Mouse (Mus musculus): ENCODE measurements around the gene Rogdi.

Gene Rogdi

DNA sequence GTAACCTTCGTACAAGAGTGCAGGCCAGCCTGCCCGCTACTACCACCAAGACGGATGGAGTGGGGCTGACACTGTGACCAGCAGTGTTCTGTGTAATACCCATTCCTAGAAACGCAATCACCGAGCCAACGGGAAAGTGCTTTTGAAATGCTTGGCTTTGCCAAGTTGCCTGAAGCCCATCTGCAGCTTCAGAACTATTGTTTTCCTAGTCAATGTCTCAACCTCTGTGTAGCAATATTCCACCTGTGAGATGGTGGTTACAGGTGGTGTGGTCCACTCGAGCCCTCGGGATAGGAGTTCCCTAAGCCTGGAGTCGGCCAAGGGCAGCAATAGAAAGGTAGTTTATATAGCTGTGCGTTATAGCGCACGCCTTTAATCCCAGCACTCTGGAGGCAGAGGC lies 28.6 kb downstream of the Rogdi start:
- no peak for DNase-seq

DNA sequence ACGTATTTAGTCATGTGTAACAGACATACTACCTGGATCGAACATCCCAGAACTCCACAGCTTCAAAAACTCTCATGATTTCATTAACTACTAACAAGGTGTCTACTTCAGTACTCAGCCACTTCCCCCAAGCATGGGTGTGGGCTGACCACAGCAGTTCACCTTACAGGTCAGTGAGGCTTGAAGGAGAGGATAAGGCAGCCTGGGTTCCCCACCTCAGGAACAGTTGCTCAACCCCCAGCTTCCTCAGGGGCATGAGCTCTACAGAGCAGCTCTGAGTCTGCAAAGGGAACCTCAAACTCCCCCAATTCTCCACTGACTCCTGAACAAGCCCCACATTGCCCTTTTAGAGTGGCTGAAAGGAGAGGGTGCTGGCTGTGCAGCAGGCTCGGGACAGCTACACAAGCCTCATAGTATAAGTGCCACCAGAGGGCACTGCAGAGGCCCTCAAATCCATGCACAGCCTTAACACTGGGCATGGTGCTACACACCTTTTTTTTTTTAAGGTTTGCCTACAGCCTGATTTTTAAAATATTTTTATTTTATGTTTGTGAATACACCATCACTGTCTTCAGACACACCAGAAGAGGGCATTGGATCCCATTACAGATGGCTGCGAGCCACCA lies 33.5 kb downstream of the Rogdi start:
- DNase-seq = peak; percentile 54 to 56

DNA sequence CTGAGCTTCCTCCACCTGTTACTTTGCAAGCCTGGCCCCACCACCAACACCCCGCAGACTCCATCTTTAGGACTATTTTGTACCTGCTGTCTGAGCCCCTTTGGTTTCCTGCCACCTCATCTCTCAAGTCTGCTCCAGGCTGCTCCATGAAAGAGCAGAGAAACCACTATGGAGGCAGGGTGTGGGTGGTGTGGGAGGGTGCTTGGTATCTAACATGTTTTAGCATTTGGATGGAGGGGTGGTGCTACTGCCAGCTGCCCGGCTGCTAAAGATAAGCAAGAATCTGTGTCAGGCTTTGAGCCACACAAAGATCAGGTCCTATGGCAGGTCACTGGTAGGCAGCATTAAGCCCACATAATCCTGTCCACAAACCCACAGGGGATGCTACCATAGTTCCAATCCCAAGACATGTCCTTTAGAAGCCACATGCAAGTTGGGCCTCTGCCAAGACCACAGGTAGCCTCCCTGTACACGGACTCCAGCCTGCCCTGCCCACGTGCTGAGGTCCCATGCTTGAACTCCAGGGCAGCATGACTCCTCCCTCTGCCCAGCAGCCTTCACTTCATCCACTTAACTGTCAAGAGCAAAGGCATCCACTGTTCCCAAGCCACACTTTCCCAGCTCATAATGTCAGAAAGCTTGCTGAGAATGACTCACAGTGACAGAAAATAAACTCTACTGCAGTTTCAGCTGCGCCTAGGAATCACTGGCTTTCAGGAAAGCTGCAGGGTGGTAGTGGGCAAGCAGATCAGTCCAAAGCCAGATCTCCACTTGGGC lies 34.9 kb downstream of the Rogdi start:
- DNase-seq = no peak

DNA sequence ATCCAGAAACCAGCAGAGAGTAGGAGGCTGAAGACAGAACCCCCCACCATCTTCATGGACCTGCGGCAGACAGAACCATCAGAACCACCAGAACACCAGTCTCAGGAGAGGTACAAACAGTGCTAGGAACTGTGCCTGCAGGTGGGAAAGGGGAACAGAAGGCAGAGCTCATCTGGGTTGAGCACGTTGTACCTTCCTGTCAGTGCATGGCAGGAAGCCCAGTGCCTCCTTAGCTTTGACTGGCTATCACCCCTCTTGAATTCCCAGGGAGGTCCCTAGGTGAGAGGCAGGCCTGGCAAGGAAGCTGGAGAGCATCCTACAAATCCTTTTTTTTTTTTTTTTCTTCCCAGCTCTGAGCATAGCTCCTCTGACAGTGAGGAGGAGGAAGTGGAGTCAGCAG lies 37.2 kb downstream of the Rogdi start:
- no peak for DNase-seq

DNA sequence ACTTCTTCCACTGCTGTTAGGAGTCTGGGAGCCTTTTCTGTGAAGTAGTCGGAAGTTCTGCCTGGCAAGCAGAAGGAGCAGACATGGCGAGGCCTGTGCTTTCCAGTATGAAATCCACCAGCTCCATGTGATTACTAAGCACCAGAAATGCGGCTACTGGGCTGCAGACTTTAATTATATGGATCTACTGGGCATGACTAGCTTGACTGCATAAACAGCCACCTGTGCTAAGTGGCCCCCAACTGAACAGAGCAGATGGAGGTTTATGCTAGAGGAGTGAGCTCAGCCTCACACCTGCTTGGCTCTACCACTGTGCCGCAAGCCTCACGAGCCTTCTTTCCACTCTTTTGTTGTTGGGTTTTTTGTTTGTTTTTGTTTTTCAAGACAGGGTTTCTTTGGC lies 38.8 kb downstream of the Rogdi start:
- DNase-seq = no peak

DNA sequence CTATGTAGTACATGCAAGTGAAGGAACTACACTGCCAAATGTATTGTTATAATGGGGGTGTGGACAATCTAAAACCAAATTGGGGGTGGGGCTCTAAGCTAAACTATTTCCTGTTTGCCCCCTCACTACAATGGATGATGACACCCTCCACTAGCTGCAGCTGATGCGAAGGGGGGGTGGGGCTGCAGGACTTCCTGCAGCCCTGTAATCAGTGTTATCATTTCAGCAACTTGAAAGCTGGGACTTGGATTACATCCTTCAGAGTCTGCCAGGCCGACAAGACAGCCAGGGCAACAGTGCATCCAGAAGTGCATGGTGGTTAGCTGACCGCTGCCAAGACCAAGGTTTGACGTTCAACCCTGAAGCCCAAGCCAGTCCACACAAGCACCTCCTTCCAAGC lies 41.7 kb downstream of the Rogdi start:
- peak; percentile 26 for DNase-seq

DNA sequence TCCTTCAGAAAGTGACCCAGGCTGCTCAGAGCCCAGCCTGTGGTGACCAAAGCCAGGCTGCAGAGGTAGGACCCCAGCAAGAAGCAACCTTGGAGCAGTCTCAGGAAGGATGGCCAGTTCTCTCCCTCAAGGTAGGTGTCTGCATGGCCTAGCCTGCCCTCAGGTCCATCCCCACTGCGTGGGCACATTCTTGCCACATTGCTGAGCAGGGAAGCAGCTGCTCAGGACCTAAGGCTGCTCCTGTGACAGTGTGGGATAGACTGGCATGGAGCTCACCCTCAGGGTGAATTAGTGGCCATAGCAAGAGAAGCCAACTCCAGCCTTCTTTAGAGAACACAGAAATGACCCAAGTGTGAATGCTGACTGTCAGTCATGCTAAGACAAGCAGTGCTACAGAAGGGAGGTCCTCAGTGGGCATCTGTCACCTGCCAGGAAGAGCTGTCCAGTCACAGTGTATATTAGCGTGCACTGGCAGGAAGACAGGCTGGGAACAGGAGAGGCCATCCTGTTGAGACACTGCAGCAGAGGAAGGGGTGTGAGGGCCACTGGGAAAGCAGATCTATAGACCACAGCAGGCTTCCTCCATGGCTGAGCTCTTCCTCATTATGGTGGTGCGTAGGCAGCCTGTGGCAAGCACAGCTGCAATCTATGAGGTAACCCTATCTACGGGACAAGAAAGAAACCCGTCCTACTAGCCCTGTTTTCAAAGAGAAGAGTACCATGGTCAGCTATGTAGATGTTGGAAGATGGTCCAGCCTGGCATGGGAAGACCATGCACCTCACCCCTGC lies 44.1 kb downstream of the Rogdi start:
- peak; percentile 34 to 36 for DNase-seq

DNA sequence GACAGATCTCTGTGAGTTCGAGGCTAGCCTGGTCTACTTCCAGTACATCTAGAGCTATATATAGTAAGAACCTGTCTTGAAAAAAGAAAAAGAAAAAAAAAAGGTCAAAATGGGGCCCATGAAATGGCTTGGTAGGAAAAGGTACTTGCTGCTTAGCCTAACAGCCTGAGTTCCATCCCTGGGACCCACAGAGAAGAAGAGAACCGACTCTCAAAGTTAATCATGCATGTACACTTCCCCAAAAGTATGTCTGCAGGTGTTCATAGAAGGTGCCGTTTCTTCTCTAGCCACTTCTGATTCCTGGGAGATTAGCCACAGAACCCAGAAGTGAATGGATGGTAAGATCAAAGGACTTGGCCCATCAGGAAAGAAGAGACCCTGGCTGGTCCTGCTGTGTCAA lies 44.9 kb downstream of the Rogdi start:
- peak; percentile 19 to 31 for DNase-seq

DNA sequence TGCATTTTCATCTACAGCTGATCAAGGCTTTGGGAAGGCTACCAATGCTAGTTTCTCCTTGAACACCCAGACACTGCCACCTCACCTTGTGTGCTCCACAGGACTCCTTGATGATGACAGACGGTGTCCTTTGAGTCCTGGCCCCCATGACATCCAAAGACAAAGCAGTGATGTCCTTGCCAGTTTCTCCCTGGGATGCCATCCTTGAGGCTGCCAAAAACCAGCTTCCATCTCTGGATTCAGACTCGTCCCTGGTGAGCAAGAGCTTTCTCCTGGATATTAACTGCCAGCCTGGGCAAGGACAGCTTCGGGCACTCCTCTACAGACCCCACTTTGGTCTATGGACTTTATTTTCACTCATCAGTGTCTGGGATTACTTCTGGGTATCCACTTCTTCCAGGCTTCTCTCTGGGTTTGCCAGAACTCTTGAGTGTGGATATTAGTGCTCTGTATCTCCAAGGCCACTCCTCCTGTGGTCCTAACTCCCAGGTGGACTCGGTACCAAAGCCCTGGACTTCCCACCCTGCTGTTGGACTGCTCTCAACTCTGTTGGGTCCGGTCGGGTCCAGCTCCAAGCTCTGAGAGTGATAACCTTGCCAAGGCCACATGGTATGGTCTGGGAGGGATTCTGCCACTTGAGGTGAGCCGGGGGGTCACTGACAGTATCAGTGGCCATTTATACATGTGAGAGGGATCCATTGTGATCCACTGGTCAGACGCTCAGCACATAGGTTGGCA lies 47.8 kb downstream of the Rogdi start:
- DNase-seq = no peak

DNA sequence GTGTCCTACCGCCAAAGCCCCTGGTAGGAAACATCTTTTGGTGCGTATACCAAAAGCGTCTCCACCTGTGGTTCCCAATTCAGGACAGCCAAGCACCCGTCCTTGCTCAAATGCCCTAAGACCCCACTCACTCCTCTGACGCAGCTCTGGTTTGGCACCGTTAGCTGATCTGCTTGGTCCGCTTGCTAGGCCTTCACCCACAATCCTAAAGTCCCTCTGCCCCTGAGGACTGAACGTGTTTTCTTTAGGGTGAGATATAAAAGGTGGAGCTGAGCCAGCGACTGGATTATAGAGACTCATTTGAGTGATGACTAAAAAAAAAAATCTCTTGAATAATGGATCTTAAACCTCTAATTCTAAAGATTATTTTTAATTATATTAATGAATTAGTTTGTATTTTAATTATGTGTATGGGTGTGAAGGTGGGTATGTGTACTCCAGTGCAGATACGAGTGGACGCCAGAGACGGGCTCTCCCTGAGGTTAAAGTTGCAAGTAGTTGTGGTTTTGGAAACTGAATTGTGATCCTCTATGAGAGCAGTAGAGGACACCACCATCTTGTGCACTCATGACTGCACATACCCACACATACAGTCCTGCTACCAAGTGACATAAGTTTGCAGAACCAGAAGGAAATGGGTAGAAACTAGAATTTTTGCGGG lies 48.5 kb downstream of the Rogdi start:
- DNase-seq = no peak

DNA sequence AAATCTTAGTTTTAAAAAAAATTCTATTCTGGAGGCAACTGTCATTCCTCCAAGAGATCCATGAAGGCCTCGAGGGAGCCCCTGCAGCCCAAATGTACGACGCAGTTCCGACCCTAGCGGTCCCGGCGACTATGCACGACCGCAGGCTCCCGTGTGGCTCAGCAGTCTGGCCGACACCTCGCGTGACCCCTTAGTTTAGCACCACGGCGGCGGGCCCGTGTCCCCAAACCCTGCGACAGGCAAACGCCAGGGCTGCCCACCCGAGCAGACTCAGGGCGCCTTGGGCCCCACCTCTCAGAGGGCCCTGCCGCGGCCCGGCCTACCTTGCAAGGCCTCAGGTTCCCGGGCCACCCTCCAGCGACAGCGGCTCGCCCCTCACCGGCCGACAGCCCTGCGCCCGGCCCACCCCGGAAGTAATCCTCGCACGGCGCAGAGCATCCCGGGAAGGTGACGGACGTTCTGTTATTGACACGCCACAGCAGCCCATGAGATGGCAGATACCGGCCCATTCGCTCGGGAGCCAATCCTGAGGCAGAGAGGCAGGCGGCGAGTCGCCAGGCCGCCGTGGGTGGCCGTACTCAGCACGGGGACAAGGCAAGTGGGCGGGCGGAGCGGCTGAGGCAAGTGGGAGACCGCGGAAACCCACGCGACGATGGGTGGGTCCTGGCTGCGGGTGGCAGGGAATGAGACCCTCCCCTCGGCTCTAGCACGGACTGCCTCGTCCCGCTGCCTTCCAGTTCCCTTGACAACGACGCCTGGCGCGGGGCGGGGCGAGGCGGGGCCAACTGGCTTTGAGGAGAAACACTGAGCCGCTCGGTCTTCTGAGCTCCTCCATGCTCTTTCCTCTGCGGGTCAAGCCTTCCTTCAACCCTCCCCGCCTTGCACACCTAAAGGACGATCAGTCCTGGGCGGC lies 49.3 kb downstream of the Rogdi start, which contains the start of gene Anks3:
TSS of gene Anks3 (minus strand) at position 409 of the 913 bp plus-strand sequence.
- DNase-seq = peak; percentile 96

DNA sequence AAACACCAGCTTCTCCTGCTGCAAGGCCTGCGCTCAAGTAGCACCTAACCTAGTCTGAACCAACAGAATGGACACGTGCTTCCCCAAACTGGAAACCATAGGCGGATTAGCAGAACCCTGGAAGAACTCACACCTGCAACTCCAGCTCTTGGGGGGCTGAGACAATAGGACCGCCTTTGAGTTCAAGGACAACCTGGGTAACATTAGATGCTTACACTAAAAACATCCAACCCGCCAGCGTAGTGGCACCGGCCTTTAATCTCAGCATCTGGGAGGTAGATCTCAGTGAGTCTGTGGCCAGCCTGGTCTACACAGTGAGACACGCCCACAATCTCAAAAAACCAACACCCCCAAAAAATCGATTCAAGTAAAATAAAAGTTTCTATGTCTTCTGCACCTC lies 50.0 kb downstream of the Rogdi start:
- no peak for DNase-seq

DNA sequence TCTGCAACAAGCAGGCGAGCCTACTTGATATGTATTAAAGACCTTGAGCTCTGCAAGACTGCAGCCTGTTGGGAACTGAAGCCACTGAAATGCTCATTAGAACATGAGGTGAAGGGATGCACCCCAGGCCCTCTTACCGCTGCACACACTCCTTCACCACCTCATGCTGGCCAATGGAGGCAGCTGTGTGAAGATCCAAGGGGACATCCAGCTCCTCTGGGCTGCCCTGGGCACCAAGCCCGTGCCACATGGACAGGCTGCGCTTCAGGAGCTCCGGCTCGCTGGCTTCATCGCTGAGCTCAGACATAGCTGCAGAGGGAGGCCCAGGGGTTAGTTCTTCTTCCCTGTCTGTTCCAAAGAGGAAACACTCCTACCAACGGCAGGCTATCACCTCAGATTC lies 53.1 kb downstream of the Rogdi start:
- no peak for DNase-seq

Measured in B cell, adult 2 months (primary cell).